Mouse (Mus musculus): ENCODE measurements around the gene Nfkbib.

Gene Nfkbib

DNA sequence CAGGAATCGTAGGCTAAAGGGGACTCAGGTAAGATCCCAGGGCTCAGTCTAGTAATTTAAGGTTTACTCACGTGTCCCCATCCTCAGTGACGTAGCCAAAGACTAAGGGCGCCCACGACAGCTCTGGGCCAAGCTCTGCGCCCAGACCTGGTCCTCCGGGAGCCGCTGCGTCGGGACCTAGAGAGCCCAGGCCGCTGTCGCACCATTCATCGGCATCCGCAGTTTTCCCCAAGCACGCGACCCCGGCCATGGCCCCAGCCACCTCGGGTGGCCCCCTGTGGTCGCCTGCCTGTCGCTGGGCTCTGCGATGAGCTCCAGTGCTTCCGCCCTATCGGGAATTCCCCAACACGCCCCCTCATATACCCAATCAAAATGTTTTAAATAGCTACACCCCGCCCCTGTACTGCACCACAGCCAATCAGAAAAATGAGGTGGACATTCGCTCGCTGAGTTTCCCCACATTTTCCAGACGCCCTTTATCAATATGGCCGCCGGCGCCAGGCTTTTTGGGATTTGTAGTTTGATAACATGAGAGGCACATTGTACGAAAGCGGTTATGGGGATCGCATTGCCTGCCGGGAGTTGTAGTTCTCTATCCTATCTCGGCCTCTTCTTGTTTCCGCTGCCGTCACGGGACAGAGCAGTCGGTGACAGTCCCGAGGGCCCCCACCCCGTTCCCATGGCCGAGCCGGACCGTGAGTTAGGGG lies 986 bp downstream of the Nfkbib start, which contains the start of gene Sirt2:
TSS of gene Sirt2 (plus strand) at position 563 of the 707 bp plus-strand sequence.
- DNase-seq: peak; percentile 99

DNA sequence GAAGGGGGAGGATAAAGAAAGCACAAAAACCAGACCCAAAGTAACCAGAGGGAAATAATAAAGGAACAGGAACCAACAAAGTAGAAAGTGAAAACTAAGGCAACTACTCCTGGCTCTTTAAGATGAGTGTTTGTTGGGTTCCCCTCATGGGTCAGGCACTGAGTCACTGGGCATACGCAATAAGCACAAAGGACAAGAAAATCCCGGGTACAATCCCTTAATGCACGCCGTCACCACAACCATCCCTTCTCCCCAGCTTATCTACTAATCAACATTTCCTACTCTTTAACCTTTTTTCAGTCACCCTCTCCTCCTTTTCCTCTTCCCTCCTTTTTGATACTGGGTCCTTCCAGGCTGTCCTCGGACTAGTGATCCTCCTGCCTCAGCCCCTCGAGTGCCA lies 2.1 kb downstream of the Nfkbib start:
- no peak for DNase-seq

- peak; percentile 38 for DNase-seq
These were observed 5.4 kb downstream of the Nfkbib start for GRCm38 (mm10) chr7:28761907-28762306.

DNA sequence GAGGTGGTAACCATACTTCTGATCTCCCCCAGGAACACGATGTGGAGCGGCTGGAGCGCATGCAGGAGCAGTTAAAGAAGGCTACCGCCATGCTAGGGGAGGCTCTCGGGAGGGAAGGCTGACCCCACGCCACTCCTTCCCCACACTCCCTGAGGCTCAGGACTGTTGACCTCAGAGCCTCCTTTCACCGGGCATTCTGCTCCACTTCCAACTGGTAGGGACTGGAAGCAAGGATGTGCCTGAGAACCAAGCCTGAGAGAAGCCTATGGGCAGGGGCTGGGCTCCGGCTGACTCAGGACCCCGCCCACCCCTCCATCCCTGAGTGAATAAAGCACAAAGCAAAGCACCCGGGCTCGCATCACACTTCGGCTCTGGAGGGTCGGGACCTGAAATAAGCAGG lies 8.7 kb downstream of the Nfkbib start:
- DNase-seq: no peak

DNA sequence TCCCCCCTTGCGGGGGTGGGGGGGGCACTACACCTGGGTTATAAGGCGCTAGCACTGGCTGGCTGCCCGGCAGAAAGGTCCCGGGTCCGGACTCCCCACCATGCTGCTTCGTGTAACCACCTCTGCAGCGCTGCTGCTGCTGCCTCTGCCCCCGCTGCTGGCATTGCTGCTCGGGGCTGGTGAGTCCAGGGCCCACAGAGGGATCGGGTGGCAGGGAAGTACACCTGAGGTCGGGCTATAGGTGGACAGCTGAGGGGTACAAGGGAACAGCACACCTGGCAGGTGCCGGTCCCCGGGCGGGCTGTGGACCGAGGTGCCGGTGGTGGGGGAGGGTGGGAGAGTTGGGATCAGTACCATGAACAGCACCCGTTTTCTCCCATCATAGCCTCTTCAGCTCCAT lies 11.2 kb downstream of the Nfkbib start, which contains the start of gene Ccer2:
TSS of gene Ccer2 (plus strand) at position 96 of the 400 bp plus-strand sequence.
- DNase-seq: no peak

- DNase-seq: no peak
These were observed 17.4 kb downstream of the Nfkbib start for GRCm38 (mm10) chr7:28749935-28750334.

DNA sequence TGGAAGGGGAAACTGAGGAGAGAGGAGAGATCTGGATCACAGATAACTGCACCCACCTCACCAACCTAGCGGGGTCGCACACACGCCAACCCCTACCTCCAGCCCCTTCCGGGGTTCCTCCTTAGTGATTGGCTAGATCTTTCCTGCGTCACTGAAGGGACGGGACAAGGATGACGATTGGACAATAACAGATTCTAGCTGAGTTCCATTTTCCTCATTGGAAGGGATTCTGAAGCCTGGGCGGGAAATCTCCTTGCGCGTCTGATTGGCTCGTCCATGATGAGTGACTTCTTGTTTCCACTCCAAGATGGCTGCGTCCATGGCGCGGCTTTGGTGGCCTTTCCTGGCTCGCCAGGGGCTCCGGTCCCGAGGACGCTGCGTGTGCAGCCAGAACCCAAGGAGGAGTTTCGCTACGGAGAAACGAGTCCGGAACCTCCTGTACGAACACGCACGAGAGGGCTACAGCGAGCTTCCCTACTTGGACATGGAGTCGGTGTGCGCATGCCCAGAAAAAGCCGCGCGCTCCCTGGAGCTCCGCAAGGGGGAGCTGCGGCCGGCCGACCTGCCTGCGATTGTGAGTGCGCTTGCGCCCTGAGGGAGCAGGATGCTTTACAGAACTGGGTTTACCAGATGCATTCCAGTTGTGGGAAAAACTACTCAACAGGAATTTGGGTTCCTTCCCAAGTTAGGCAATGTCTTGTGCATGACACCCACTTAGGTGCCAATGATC lies 25.4 kb downstream of the Nfkbib start, which contains the start of the genes Mrps12 and Sars2:
TSS of gene Mrps12 (minus strand) at position 112 of the 730 bp plus-strand sequence.
TSS of gene Sars2 (plus strand) at position 284 of the 730 bp plus-strand sequence.
- DNase-seq: peak; percentile 98

- DNase-seq: no peak
These were observed 26.0 kb downstream of the Nfkbib start for GRCm38 (mm10) chr7:28741368-28741708.

DNA sequence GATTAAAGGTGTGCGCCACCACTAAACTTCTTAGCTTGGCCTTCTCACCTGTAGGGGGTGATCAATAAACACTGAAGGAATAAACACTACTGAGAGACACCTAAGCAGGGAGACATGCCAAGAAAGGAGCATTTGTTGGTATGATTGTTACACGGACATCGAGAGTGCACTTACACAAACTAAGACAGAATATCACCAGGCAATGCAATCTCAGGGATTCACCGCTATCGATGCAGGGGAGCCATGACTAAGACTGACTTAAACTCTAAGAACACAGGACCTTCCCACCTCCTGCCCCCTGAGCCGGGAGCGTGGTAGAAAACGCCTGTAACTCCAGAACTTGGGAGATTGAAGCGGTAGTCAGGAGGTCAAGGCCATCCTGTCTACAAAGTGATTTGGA lies 26.4 kb downstream of the Nfkbib start:
- no peak for DNase-seq

DNA sequence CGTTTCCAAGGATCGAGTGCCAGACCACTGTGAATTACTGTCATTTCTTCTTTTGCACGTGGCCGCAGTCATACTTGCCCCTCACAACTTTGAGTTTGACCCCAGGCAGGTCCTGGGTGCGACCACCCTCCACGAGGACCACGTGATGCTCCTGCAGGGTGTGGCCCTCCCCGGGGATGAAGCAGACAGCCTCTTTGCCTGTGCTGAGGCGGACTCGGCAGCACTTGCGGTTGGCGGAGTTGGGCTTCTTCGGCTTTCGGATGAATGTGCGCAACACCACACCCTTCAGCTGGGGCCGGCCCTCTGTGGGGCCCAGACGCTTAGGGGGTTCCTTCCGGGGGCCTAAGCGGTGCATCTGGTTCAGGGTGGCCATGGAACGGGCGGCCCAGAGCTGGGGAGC lies 27.5 kb downstream of the Nfkbib start:
- no peak for DNase-seq

- DNase-seq: no peak
These were observed 31.6 kb downstream of the Nfkbib start for GRCm38 (mm10) chr7:28735701-28736100.

DNA sequence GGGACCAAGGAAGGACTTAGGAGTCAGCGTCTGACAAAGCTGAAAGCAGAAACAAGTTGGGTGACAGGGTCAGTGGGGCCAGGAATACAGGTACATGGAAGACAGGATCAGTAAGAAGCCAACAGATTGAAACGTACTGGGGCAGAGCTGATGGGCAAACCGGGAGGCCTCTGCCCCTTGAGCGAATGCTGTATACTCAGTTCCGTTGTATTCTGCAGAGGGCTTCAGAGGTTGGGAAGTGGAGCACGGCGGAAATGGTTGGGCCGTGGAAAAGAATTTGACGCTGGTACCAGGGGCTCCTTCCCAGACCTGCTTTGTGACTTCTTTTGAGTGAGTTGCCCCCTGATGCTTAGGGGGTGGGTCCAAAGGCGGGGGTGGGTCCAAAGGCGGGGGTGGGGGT lies 34.1 kb downstream of the Nfkbib start:
- DNase-seq: no peak

GRCm38 (mm10) chr7:28732341-28733142 lies 34.8 kb downstream of the Nfkbib start:
- peak; percentile 91 for DNase-seq

- DNase-seq: no peak
These were observed 39.5 kb downstream of the Nfkbib start for GRCm38 (mm10) chr7:28727649-28728340.

DNA sequence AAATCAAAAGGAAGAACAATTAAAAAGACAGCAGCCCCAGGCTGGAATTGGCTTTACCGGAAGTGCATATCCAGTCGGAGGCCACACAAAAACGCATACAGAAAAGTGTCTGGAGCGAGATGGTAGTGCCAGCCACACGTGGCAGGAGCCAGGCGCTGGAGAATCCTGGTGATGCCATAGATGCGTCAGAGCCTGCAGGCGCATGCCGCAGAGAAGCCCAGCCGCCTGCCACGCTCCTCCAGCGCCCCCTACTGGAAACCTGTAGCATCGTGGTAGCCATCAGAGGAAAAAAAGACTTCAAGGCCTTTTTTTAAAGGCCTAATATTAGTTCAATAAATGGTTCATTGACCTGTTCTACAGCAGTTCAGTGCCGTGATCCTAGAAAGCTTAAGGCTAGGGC lies 40.7 kb downstream of the Nfkbib start:
- peak; percentile 34 for DNase-seq

GRCm38 (mm10) chr7:28724613-28725012 lies 42.7 kb downstream of the Nfkbib start:
- DNase-seq: no peak

GRCm38 (mm10) chr7:28722079-28722478 lies 45.2 kb downstream of the Nfkbib start:
- DNase-seq: no peak

DNA sequence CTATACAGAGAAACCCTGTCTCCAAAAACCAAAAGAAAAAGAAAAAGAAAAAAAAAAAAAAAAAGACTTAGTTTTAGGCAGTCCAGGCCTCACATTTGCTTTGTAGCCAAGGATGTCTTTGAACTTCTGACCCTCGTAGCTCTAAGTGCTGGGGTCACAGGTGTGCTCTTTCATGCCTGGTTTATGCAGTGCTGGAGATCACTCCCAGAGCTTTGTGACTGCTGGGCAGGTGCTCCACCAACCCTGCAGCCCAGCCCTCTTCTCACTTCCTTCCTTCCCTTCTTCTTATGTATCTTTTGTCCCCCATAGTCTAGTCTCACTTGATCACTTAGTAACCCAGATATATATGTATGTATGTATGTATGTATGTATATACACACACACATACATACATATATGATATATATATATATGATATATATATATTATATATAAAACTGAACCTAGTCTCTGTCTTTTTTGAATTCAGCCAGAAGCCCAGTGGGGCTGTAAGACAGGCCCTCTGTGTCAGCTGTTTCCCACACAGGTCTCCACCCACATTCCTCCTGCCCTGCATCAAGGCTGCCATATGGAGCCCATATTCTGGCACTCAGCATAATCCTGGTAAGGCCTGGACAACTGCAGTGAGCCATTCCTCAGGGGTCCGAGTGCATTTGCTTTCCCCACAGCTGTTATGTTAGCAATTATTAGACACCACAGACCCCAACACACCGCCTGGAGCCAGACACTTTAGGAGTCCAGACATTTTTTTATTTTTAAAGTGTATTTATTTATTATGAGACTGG lies 46.4 kb downstream of the Nfkbib start:
- DNase-seq: no peak

- DNase-seq: no peak
These were observed 47.7 kb downstream of the Nfkbib start for GRCm38 (mm10) chr7:28719650-28720049.

- DNase-seq: no peak
These were observed 48.2 kb downstream of the Nfkbib start for GRCm38 (mm10) chr7:28719159-28719558.

DNA sequence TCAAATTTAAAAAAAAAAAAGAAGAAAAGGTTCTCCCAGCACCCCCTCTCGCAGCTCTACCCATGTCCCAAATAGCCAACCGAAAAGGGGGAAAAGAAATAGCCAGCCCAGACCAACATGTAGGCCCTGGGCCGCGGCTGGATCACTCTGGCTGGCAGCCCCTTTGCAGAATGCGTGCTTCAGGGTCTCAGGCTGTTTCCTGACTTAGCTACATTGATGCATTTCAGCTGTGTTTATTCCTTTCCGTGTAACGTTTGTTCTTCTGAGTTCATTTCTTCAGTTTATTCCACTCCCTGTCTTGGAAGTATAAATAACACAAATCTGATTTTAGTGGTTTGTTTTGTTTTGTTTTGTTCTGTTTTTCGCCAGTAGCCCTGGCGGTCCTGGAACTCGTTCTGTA lies 49.6 kb downstream of the Nfkbib start:
- no peak for DNase-seq

Measured in kidney, adult 11 months (tissue).